Mouse (Mus musculus) hindbrain, postnatal 0 days (tissue): ENCODE measurements at regions not wholly inside any gene's neighbourhood (a gene's known extent, or its start where the extent isn't known, plus 50 kb on each side); places are given as distances from the start of the nearest gene placed in this dataset.

Experiments used
- ATAC-seq: fragments of 200-750 bp; cut with Nextera tagmentation; 2 replicates; pipeline ENCODE4 v1.8.0; 2017; ENCODE audit warnings: mild to moderate bottlenecking, moderate TSS enrichment, moderate library complexity
- DNase-seq: peaks from one replicate; pipeline ENCODE4 v3.0.0-alpha.2; 2015; ENCODE audit warnings: low spot score
- H3K27ac ChIP-seq: fragments of 300-500 bp; sonication (generic); 2 replicates; pipeline ENCODE4 v1.5.1; 2014; ENCODE audit warnings: mild to moderate bottlenecking
- H3K27me3 ChIP-seq: fragments of 300-500 bp; sonication (generic); 2 replicates; pipeline ENCODE4 v1.6.1; 2014; ENCODE audit warnings: low read length, mixed read lengths; ENCODE audit not compliant: insufficient read depth
- H3K36me3 ChIP-seq: fragments of 300-500 bp; sonication (generic); 2 replicates; pipeline ENCODE4 v1.6.1; 2014; ENCODE audit warnings: low read length, mixed read lengths; ENCODE audit not compliant: insufficient read depth
- H3K4me1 ChIP-seq: fragments of 300-500 bp; sonication (generic); 2 replicates; pipeline ENCODE4 v1.6.1; 2014; ENCODE audit warnings: antibody characterized with exemption, low read length, mixed read lengths; ENCODE audit not compliant: insufficient read depth
- H3K4me2 ChIP-seq: fragments of 300-500 bp; sonication (generic); 2 replicates; pipeline ENCODE4 v1.6.1; 2014; ENCODE audit warnings: low read depth, mild to moderate bottlenecking, low read length, moderate library complexity, mixed read lengths
- H3K4me3 ChIP-seq: fragments of 300-500 bp; sonication (generic); 2 replicates; pipeline ENCODE4 v1.5.1; 2014; ENCODE audit warnings: low read length
- H3K9ac ChIP-seq: fragments of 300-500 bp; sonication (generic); replicated peaks from 2 replicates; pipeline ENCODE4 v1.6.1; 2014; ENCODE audit warnings: mild to moderate bottlenecking, low read length, moderate library complexity, mixed read lengths
- H3K9me3 ChIP-seq: fragments of 300-500 bp; sonication (generic); 2 replicates; pipeline ENCODE4 v1.6.1; 2016; ENCODE audit warnings: low read length, mixed read lengths
- CTCF ChIP-seq: IDR thresholded peaks from 2 replicates; pipeline ENCODE4 v1.5.1; 2016; ENCODE audit warnings: antibody characterized with exemption, control low read depth, low read depth
- WGBS: fragments of 180-500 bp; shearing (Covaris S2); extraction: QIAGEN DNeasy Blood & Tissue Kit; methylation state at CpG from one replicate; pipeline ENCODE4 v1.1.7; 2014; 5-methylcytosine and 5-hydroxymethylcytosine counted together

GRCm38 (mm10) chr14:33789556-33789955 lies 133.8 kb upstream of the Gdf10 start:
- H3K27ac ChIP-seq: no peak overlapping the region
- H3K4me2 ChIP-seq: no peak overlapping the region
- DNase-seq (no peak), ATAC-seq (no peak)
- no peaks in the 10 kb centered on the region for H3K36me3 ChIP-seq
- WGBS: 45% methylated on average over 2 of the region's 2 CpGs
- no peaks in the 10 kb centered on the region for H3K9me3 ChIP-seq
- no peak overlapping the region for H3K4me3 ChIP-seq
- no peaks in the 10 kb centered on the region for H3K4me1 ChIP-seq
- H3K27me3 ChIP-seq: no peaks in the 10 kb centered on the region
- H3K9ac ChIP-seq: no peak overlapping the region
- no peak for TF ChIP-seq CTCF

- 75% methylated on average over 3 of the region's 3 CpGs for WGBS
- H3K36me3 ChIP-seq: no peaks in the 10 kb centered on the region
- no peak for TF ChIP-seq CTCF
- 0 out of 2 replicates have a peak, but pooled peaks cover 4% of the 10 kb centered on the region for H3K4me1 ChIP-seq
- no peak for DNase-seq
- no peak overlapping the region for H3K4me2 ChIP-seq
- ATAC-seq: no peak
- no peak overlapping the region for H3K27ac ChIP-seq
- no peak overlapping the region for H3K9ac ChIP-seq
- H3K4me3 ChIP-seq: no peak overlapping the region
- no peaks in the 10 kb centered on the region for H3K27me3 ChIP-seq
- no peaks in the 10 kb centered on the region for H3K9me3 ChIP-seq
These were observed 129.1 kb upstream of the Gdf10 start for GRCm38 (mm10) chr14:33794262-33794661.

- no peaks in the 10 kb centered on the region for H3K36me3 ChIP-seq
- H3K4me2 ChIP-seq: no peak overlapping the region
- DNase-seq (no peak), ATAC-seq (0 out of 2 replicates have a peak, but pooled peaks have one; percentile 49)
- TF ChIP-seq CTCF: no peak
- H3K9ac ChIP-seq: no peak overlapping the region
- no peak overlapping the region for H3K27ac ChIP-seq
- WGBS: 46% methylated on average over 15 of the region's 15 CpGs
- H3K4me3 ChIP-seq: no peak overlapping the region
- 0 out of 2 replicates have a peak, but pooled peaks cover 4% of the 10 kb centered on the region for H3K4me1 ChIP-seq
- H3K27me3 ChIP-seq: no peaks in the 10 kb centered on the region
- H3K9me3 ChIP-seq: no peaks in the 10 kb centered on the region
These were observed 125.7 kb upstream of the Gdf10 start for GRCm38 (mm10) chr14:33797551-33798303.

GRCm38 (mm10) chr14:33804321-33804720 lies 119.1 kb upstream of the Gdf10 start:
- 0 out of 2 replicates have a peak, but pooled peaks cover 9% of the 10 kb centered on the region for H3K4me1 ChIP-seq
- ATAC-seq (no peak), DNase-seq (no peak)
- H3K9me3 ChIP-seq: no peaks in the 10 kb centered on the region
- no peaks in the 10 kb centered on the region for H3K27me3 ChIP-seq
- no peak for TF ChIP-seq CTCF
- H3K36me3 ChIP-seq: no peaks in the 10 kb centered on the region
- no peak overlapping the region for H3K4me3 ChIP-seq
- H3K9ac ChIP-seq: no peak overlapping the region
- H3K4me2 ChIP-seq: no peak overlapping the region
- WGBS: 86% methylated on average over 3 of the region's 3 CpGs
- no peak overlapping the region for H3K27ac ChIP-seq

- no peak for TF ChIP-seq CTCF
- no peaks in the 10 kb centered on the region for H3K9me3 ChIP-seq
- WGBS: 47% methylated on average over 6 of the region's 6 CpGs
These were observed 118.7 kb upstream of the Gdf10 start for GRCm38 (mm10) chr14:33804721-33805120.

GRCm38 (mm10) chr14:33807196-33807595 lies 116.2 kb upstream of the Gdf10 start:
- ATAC-seq (no peak), DNase-seq (no peak)
- no peak overlapping the region for H3K4me3 ChIP-seq
- H3K4me2 ChIP-seq: no peak overlapping the region
- H3K27me3 ChIP-seq: no peaks in the 10 kb centered on the region
- H3K27ac ChIP-seq: no peak overlapping the region
- no peak overlapping the region for H3K9ac ChIP-seq
- 0 out of 2 replicates have a peak, but pooled peaks cover 9% of the 10 kb centered on the region for H3K4me1 ChIP-seq
- TF ChIP-seq CTCF: no peak
- H3K36me3 ChIP-seq: no peaks in the 10 kb centered on the region
- H3K9me3 ChIP-seq: no peaks in the 10 kb centered on the region
- WGBS: 61% methylated on average over 7 of the region's 7 CpGs

More at GRCm38 (mm10) chr14:33804721-33805120, 118.7 kb upstream of the Gdf10 start:
- no peak for ATAC-seq
- no peak for DNase-seq
- H3K9ac ChIP-seq: no peak overlapping the region
- no peak overlapping the region for H3K4me3 ChIP-seq
- no peak overlapping the region for H3K4me2 ChIP-seq
- no peak overlapping the region for H3K27ac ChIP-seq
- H3K27me3 ChIP-seq: no peaks in the 10 kb centered on the region
- H3K4me1 ChIP-seq: 0 out of 2 replicates have a peak, but pooled peaks cover 9% of the 10 kb centered on the region
- H3K36me3 ChIP-seq: no peaks in the 10 kb centered on the region
